9 mouse cellular contexts compared by ENCODE assay signal in the genomic region with DNA sequence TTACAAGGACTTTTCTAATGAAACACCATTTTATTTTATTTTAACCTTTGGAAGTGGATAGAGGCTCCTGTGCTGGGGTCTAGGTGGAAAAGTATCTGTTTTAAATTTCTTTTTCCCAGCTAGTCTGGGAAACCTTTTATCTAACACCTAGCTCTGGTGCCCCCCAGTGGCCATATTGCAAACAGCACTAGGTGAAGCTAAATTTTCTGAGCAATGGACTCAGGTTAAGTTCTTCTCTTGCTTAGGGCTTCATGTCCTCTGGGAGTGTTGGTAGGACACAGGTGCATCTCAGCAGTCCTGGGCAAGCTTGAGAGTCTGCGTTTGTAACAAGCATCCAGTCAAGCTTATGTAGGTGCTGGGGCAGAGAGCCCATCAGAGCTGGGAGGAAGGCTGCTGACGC. TPM values are rescaled to one million over a fixed set of nuclear protein-coding genes. Genes with fewer than 3 reads are reported as not detected.
DNase-seq lines count a peak whose midpoint lies in the region; ATAC-seq lines count a peak whose summit lies in the region.
"Had no signal": no experiment of that assay in that cellular context is flagged by ENCODE, and none has a peak within 500 bp of the region (broad histone marks: within the 10 kb centered on the region; RNA-seq: fewer than 3 reads in every experiment).

No protein-coding gene starts in this region.

- no peak overlapping the region for H3K27ac ChIP-seq in forebrain, embryonic 14.5 days (ENCODE audit: low read depth, low read length)
- no peak overlapping the region for H3K27ac ChIP-seq in forebrain, embryonic 13.5 days
- H3K27ac ChIP-seq: limb, embryonic 12.5 days had no signal

- ATAC-seq in forebrain, embryonic 14.5 days: no peak
- ATAC-seq in forebrain, embryonic 13.5 days: no peak
- peak; percentile 36; the same call in 1 of the 2 replicates for ATAC-seq in neutrophil, adult 5-6 weeks (ENCODE audit: extremely low read depth, insufficient number of reproducible peaks, low FRiP score, poor library complexity, severe bottlenecking)

- H3K9ac ChIP-seq in forebrain, embryonic 14.5 days (ENCODE audit: low read length): no peak overlapping the region
- no peak overlapping the region for H3K9ac ChIP-seq in forebrain, embryonic 13.5 days
- H3K9ac ChIP-seq: limb, embryonic 12.5 days had no signal

- no peaks in the 10 kb centered on the region for H3K4me1 ChIP-seq in forebrain, embryonic 14.5 days (ENCODE audit: control insufficient read depth, insufficient read depth, low read length)
- H3K4me1 ChIP-seq in forebrain, embryonic 13.5 days: peaks cover 6% of the 10 kb centered on the region; the same call in 1 of the 2 replicates
- H3K4me1 ChIP-seq: limb, embryonic 12.5 days had no signal

- no peak overlapping the region for H3K4me2 ChIP-seq in forebrain, embryonic 14.5 days (ENCODE audit: low read length)
- H3K4me2 ChIP-seq in forebrain, embryonic 13.5 days: no peak overlapping the region
- H3K4me2 ChIP-seq: limb, embryonic 12.5 days had no signal

- no peaks in the 10 kb centered on the region for H3K36me3 ChIP-seq in forebrain, embryonic 14.5 days (ENCODE audit: control insufficient read depth, insufficient read depth, low read length)
- no peaks in the 10 kb centered on the region for H3K36me3 ChIP-seq in forebrain, embryonic 13.5 days (ENCODE audit: poor library complexity, severe bottlenecking)
- H3K36me3 ChIP-seq: limb, embryonic 12.5 days had no signal

- peak; percentile 81 for DNase-seq in forebrain, embryonic 14.5 days (ENCODE audit: low spot score)
- peak; percentile 69 for DNase-seq in MN1 (ENCODE audit: low spot score)
- peak; percentile 84 to 90 for DNase-seq in cerebellum, postnatal 25 days
- DNase-seq in heart, postnatal 36 days: peak; percentile 71 to 83
- DNase-seq in left cerebral cortex, postnatal 10 days (ENCODE audit: extremely low spot score in 1 of 2, low spot score in 2 of 2): peak; percentile 72
- DNase-seq in thymus, postnatal 10 days (ENCODE audit: low spot score in 2 of 2): peak; percentile 49 to 81

- intact Hi-C loops in heart, postnatal 36 days (cut with DNase I): loop anchor here (1.0 to 5.0 kb wide), 3 partner anchors 44 to 165 kb away; no protein-coding TSS in a partner anchor
- intact Hi-C loops in left cerebral cortex, postnatal 10 days (cut with DNase I): loop anchor here (5.0 kb wide), 1 partner anchor 165 kb away; no protein-coding TSS in a partner anchor

- 51% methylated on average over 2 of the region's 2 CpGs for WGBS in forebrain, embryonic 14.5 days
- 50% methylated on average over 2 of the region's 2 CpGs for WGBS in forebrain, embryonic 13.5 days

- H3K4me3 ChIP-seq in forebrain, embryonic 14.5 days (ENCODE audit: low read depth, low read length): no peak overlapping the region
- H3K4me3 ChIP-seq in forebrain, embryonic 13.5 days: no peak overlapping the region
- H3K4me3 ChIP-seq: limb, embryonic 12.5 days had no signal

- no peaks in the 10 kb centered on the region for H3K27me3 ChIP-seq in forebrain, embryonic 14.5 days (replicated peaks; ENCODE audit: control insufficient read depth, insufficient read depth, low read length)
- no peaks in the 10 kb centered on the region for H3K27me3 ChIP-seq in forebrain, embryonic 13.5 days

- no peaks in the 10 kb centered on the region for H3K9me3 ChIP-seq in forebrain, embryonic 14.5 days (replicated peaks; ENCODE audit: control insufficient read depth, low read length)
- H3K9me3 ChIP-seq in forebrain, embryonic 13.5 days (replicated peaks): no peaks in the 10 kb centered on the region
- H3K9me3 ChIP-seq: limb, embryonic 12.5 days had no signal

RNA-seq across cellular contexts. Expression of gene Wfs1, which starts 13.0 kb away (rescaled TPM):
- polyA plus RNA-seq in forebrain, embryonic 14.5 days (2014; fragmentation: Nextera tagmentation; extraction: Ambion mirVana): 3.7 and 6.3 TPM in 2 replicates
- 5.3 and 6.5 TPM in 2 replicates for polyA plus RNA-seq in forebrain, embryonic 13.5 days (2015; fragmentation: Nextera tagmentation; extraction: Ambion mirVana)
- total RNA-seq in heart, postnatal 36 days (2021): 10 to 100 TPM; 81.6 to 82.0 TPM
- 10 to 100 TPM; 81.9 to 85.0 TPM for total RNA-seq in left cerebral cortex, postnatal 10 days (2021)
- total RNA-seq in neutrophil, adult 5-6 weeks (2017): 2.3 and 2.6 TPM in 2 replicates

Comparison
In these comparisons a context has a peak if more than half of its experiments do, and no peak if none do; other contexts are left out.
1. RNA of gene Wfs1, which starts 13.0 kb away (total RNA-seq): 81.9 to 85.0 TPM in left cerebral cortex, postnatal 10 days and 81.6 to 82.0 TPM in heart, postnatal 36 days; 2.3 to 2.6 TPM in neutrophil, adult 5-6 weeks; every median in the first group is over 10 times any median in the second.
2. Peak in every context shown above with its lines, with median percentiles within 50 percentile points of each other: DNase-seq.